Mouse (Mus musculus) intestine, embryonic 14.5 days (tissue): ENCODE measurements at regions not wholly inside any gene's neighbourhood (a gene's known extent, or its start where the extent isn't known, plus 50 kb on each side); places are given as distances from the start of the nearest gene placed in this dataset.
A peak's percentile ranks its signal among the peaks of the same experiment; 100 is the strongest.

Experiments used
- ATAC-seq: fragments of 200-750 bp; cut with Nextera tagmentation; replicated peaks from 2 replicates; pipeline ENCODE4 v1.8.0; 2017; ENCODE audit warnings: low read depth, moderate number of reproducible peaks, moderate TSS enrichment, moderate library complexity; ENCODE audit not compliant: low FRiP score, low TSS enrichment
- DNase-seq: peaks from one replicate; pipeline ENCODE4 v3.0.0-alpha.2; 2018; ENCODE audit warnings: low spot score
- H3K27ac ChIP-seq: fragments of 300-500 bp; sonication (generic); 2 replicates; pipeline ENCODE4 v1.5.1; 2014; ENCODE audit warnings: low read depth, mild to moderate bottlenecking, control low read depth
- H3K27me3 ChIP-seq: fragments of 300-500 bp; sonication (generic); replicated peaks from 2 replicates; pipeline ENCODE4 v1.6.1; 2014; ENCODE audit warnings: low read length, control low read depth; ENCODE audit not compliant: control insufficient read depth, insufficient read depth
- H3K36me3 ChIP-seq: fragments of 300-500 bp; sonication (generic); 2 replicates; pipeline ENCODE4 v1.6.1; 2014; ENCODE audit warnings: low read length, control low read depth; ENCODE audit not compliant: control insufficient read depth, insufficient read depth
- H3K4me1 ChIP-seq: fragments of 300-500 bp; sonication (generic); replicated peaks from 2 replicates; pipeline ENCODE4 v1.6.1; 2014; ENCODE audit warnings: low read length, control low read depth, mixed read lengths; ENCODE audit not compliant: control insufficient read depth, insufficient read depth
- H3K4me2 ChIP-seq: fragments of 300-500 bp; sonication (generic); 2 replicates; pipeline ENCODE4 v1.6.1; 2014; ENCODE audit warnings: low read length
- H3K4me3 ChIP-seq: fragments of 300-500 bp; sonication (generic); 2 replicates; pipeline ENCODE4 v1.5.1; 2014; ENCODE audit warnings: low read depth, low read length, control low read depth, mixed read lengths
- H3K9ac ChIP-seq: fragments of 300-500 bp; sonication (generic); 2 replicates; pipeline ENCODE4 v1.6.1; 2014; ENCODE audit warnings: mild to moderate bottlenecking, low read length
- H3K9me3 ChIP-seq: fragments of 300-500 bp; sonication (generic); 2 replicates; pipeline ENCODE4 v1.6.1; 2016; ENCODE audit warnings: low read length, control low read depth; ENCODE audit not compliant: control insufficient read depth
- WGBS: fragments of 180-500 bp; shearing (Covaris S2); extraction: QIAGEN DNeasy Blood & Tissue Kit; methylation state at CpG from one replicate; pipeline ENCODE4 v1.1.7; 2014; 5-methylcytosine and 5-hydroxymethylcytosine counted together

- H3K4me2 ChIP-seq: no peak overlapping the region
- no peaks in the 10 kb centered on the region for H3K27me3 ChIP-seq
- no peaks in the 10 kb centered on the region for H3K9me3 ChIP-seq
- no peak for DNase-seq
- no peak overlapping the region for H3K27ac ChIP-seq
- no peak for ATAC-seq
- H3K9ac ChIP-seq: no peak overlapping the region
- H3K4me1 ChIP-seq: no peaks in the 10 kb centered on the region
- no peak overlapping the region for H3K4me3 ChIP-seq
- no peaks in the 10 kb centered on the region for H3K36me3 ChIP-seq
- 36% methylated on average over 2 of the region's 2 CpGs for WGBS
These were observed 134.4 kb upstream of the Klhl13 start for GRCm38 (mm10) chrX:23499320-23499719.

GRCm38 (mm10) chrX:23495199-23495598 is 130.3 kb upstream of the Klhl13 start:
- no peak for DNase-seq
- ATAC-seq: no peak
- 9% methylated on average over 1 of the region's 1 CpGs for WGBS
- H3K9ac ChIP-seq: no peak overlapping the region
- H3K4me2 ChIP-seq: no peak overlapping the region
- H3K9me3 ChIP-seq: no peaks in the 10 kb centered on the region
- H3K4me3 ChIP-seq: no peak overlapping the region
- H3K27me3 ChIP-seq: no peaks in the 10 kb centered on the region
- no peaks in the 10 kb centered on the region for H3K4me1 ChIP-seq
- H3K27ac ChIP-seq: no peak overlapping the region
- no peaks in the 10 kb centered on the region for H3K36me3 ChIP-seq

GRCm38 (mm10) chrX:23476868-23477267 is 112.0 kb upstream of the Klhl13 start:
- Histone ChIP-seq H3K36me3 (no peaks in the 10 kb centered on the region), H3K9me3 (no peaks in the 10 kb centered on the region), H3K4me1 (no peaks in the 10 kb centered on the region), H3K4me2 (no peak overlapping the region), H3K9ac (no peak overlapping the region), H3K27me3 (no peaks in the 10 kb centered on the region), H3K4me3 (no peak overlapping the region), H3K27ac (no peak overlapping the region)
- 48% methylated on average over 1 of the region's 1 CpGs for WGBS
- DNase-seq (no peak), ATAC-seq (no peak)

GRCm38 (mm10) chrX:23466031-23466430 is 101.1 kb upstream of the Klhl13 start:
- Histone ChIP-seq H3K27me3 (no peaks in the 10 kb centered on the region), H3K27ac (no peak overlapping the region), H3K36me3 (no peaks in the 10 kb centered on the region), H3K4me2 (no peak overlapping the region), H3K4me3 (no peak overlapping the region), H3K9me3 (no peaks in the 10 kb centered on the region), H3K4me1 (no peaks in the 10 kb centered on the region), H3K9ac (no peak overlapping the region)
- no peak for ATAC-seq
- peak; percentile 49 for DNase-seq

GRCm38 (mm10) chrX:23453616-23454015 is 88.7 kb upstream of the Klhl13 start:
- DNase-seq (no peak), ATAC-seq (no peak)
- Histone ChIP-seq H3K4me1 (no peaks in the 10 kb centered on the region), H3K9ac (no peak overlapping the region), H3K27me3 (no peaks in the 10 kb centered on the region), H3K27ac (no peak overlapping the region), H3K36me3 (no peaks in the 10 kb centered on the region), H3K4me3 (no peak overlapping the region), H3K4me2 (no peak overlapping the region), H3K9me3 (no peaks in the 10 kb centered on the region)
- 62% methylated on average over 3 of the region's 3 CpGs for WGBS

GRCm38 (mm10) chrX:23422746-23423145 is 57.9 kb upstream of the Klhl13 start:
- H3K4me3 ChIP-seq: no peak overlapping the region
- DNase-seq (no peak), ATAC-seq (no peak)
- H3K27ac ChIP-seq: no peak overlapping the region
- no peaks in the 10 kb centered on the region for H3K36me3 ChIP-seq
- H3K27me3 ChIP-seq: no peaks in the 10 kb centered on the region
- no peak overlapping the region for H3K9ac ChIP-seq
- no peaks in the 10 kb centered on the region for H3K9me3 ChIP-seq
- H3K4me1 ChIP-seq: no peaks in the 10 kb centered on the region
- 63% methylated on average over 1 of the region's 1 CpGs for WGBS
- H3K4me2 ChIP-seq: no peak overlapping the region

GRCm38 (mm10) chrX:23417525-23417924 is 52.6 kb upstream of the Klhl13 start:
- no peak for ATAC-seq
- 73% methylated on average over 1 of the region's 1 CpGs for WGBS

More at GRCm38 (mm10) chrX:23417525-23417924, 52.6 kb upstream of the Klhl13 start:
- Histone ChIP-seq H3K4me3 (no peak overlapping the region), H3K36me3 (no peaks in the 10 kb centered on the region), H3K9ac (no peak overlapping the region), H3K27me3 (no peaks in the 10 kb centered on the region), H3K27ac (no peak overlapping the region), H3K4me1 (no peaks in the 10 kb centered on the region), H3K9me3 (no peaks in the 10 kb centered on the region), H3K4me2 (no peak overlapping the region)
- no peak for DNase-seq
